Mouse (Mus musculus): Measurements from ENCODE around the gene Zmiz1. TPM values are rescaled to one million over a fixed set of nuclear protein-coding genes. Genes with fewer than 3 reads are reported as not detected.
A peak's percentile ranks its signal among the peaks of the same experiment; 100 is the strongest.

The Zmiz1 gene
- polyA plus RNA-seq (2016; fragmentation: Nextera tagmentation; extraction: Ambion mirVana): 38.8 and 42.5 TPM in 2 replicates

DNA sequence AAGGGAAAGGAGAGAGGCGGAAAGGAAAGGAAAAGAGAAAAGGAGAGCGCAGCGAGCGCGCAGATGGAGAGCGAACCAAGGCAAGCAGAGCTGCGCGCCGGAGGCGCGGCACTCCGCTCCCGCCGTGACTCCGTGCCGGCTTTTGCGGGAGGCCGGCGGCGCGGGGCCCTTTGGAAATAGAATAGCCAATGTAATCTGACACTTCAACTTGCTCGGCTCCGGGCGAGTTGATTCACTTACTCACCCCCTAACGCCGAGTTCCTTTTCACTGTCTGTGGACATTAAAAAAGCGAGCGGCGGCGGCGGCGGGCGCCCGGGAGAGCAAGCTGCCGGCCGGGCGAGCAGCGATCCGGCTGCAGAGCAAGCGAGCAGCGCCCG, at the start of gene Zmiz1:
Gene Zmiz1 (plus strand): TSS at position 170 of the 378 bp plus-strand sequence.
- Histone ChIP-seq H3K27me3 (ENCODE audit: poor library complexity, severe bottlenecking) (peaks cover 9% of the 10 kb centered on the region), H3K4me1 (peaks cover 74% of the 10 kb centered on the region), H3K9me3 (no peaks in the 10 kb centered on the region), H3K4me3 (peak within 1 kb of the TSS; percentile 98), H3K36me3 (replicated peaks) (no peaks in the 10 kb centered on the region), H3K27ac (peak within 1 kb of the TSS; percentile 98)
- WGBS: under 1% methylated on average over 42 of the region's 42 CpGs
- DNase-seq (ENCODE audit: extremely low spot score, low spot score): peak; percentile 92

DNA sequence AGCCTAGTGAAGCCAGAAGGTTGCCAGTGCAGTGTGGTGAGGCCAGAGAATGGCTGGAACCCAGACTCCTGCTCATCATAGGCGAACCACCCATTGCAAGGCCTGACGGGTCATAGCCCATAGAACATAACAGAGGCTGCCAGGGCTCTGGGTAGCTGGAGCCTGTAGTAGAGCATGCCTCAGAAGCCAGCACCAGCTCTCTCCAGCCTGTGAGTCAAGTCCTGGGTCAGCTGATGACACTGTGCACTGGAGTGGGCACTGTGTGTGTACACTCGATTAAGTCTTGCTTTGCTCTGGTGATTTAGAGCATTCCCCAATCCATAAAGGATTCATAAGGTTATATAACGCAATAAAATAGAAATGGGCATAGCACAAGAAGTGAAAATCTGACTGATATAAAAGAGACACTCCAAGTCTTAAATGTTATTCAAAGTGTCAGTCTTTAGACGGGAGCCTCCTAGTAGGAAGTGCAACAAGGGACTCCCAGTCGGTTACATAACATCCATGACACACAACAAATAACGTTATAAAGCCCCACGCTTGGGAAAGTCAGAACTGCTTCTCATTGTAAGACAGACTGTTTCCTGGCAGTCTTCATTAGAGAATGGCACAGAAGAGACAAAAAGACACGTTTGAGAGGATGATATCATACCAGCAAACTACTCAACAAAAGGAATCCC, 47.0 kb upstream of the Zmiz1 start:
- Histone ChIP-seq H3K27me3 (ENCODE audit: poor library complexity, severe bottlenecking) (no peaks in the 10 kb centered on the region), H3K9me3 (no peaks in the 10 kb centered on the region), H3K36me3 (replicated peaks) (no peaks in the 10 kb centered on the region), H3K27ac (peak overlapping the region; percentile 2; the same call in 1 of the 2 replicates), H3K4me1 (peaks cover 18% of the 10 kb centered on the region), H3K4me3 (no peak overlapping the region)
- DNase-seq (ENCODE audit: extremely low spot score, low spot score): no peak
- 90% methylated on average over 9 of the region's 9 CpGs for whole genome bisulfite sequencing

DNA sequence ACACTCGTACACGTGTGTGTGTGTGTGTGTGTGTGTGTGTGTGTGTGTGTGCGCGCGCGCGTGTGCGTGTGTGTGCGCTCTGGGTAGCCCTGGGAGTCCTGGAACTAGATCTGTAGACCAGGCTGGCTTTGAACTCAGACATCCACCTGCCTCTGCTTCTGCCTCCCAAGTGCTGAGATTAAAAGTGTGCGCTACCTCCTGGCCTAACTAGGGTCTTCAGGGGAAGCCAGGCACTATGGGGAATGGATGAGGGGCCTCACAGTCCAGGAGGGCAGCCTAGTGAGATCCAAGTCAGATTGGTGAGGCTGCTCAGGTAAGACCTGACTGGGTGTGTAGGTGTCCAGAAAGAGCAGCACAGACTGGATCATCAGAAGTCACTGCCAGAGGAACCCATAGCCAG, 46.2 kb upstream of the Zmiz1 start:
- 97% methylated on average over 10 of the region's 10 CpGs for WGBS
- H3K4me1 ChIP-seq: peaks cover 10% of the 10 kb centered on the region
- no peaks in the 10 kb centered on the region for H3K36me3 ChIP-seq (replicated peaks)
- no peak overlapping the region for H3K4me3 ChIP-seq
- DNase-seq (ENCODE audit: extremely low spot score, low spot score): no peak
- no peaks in the 10 kb centered on the region for H3K27me3 ChIP-seq (ENCODE audit: poor library complexity, severe bottlenecking)
- H3K27ac ChIP-seq: no peak overlapping the region
- no peaks in the 10 kb centered on the region for H3K9me3 ChIP-seq

DNA sequence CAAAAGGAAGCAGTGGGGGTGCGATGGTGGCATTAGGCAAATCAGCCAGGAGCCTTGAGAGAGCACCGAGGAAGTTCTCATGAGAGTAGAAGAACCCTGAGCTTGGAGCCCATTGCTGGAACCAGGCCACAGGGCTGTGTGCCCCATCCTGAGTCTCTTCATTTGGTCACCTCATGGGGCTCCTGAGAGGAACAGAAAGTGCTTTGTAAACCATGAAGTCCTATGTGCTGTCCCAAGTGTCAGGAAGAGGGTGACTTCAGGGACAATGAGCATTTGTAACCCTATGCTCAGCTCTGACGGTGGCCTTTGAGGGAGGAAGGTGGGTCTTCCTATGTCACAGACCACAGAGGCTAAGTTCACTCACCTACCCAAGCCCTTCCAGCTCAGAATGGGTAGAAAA, 45.5 kb upstream of the Zmiz1 start:
- no peaks in the 10 kb centered on the region for H3K36me3 ChIP-seq (replicated peaks)
- H3K27ac ChIP-seq: no peak overlapping the region
- H3K4me1 ChIP-seq: peaks cover 10% of the 10 kb centered on the region
- H3K27me3 ChIP-seq (ENCODE audit: poor library complexity, severe bottlenecking): no peaks in the 10 kb centered on the region
- H3K4me3 ChIP-seq: no peak overlapping the region
- DNase-seq (ENCODE audit: extremely low spot score, low spot score): no peak
- WGBS: 74% methylated on average over 3 of the region's 3 CpGs
- H3K9me3 ChIP-seq: no peaks in the 10 kb centered on the region

DNA sequence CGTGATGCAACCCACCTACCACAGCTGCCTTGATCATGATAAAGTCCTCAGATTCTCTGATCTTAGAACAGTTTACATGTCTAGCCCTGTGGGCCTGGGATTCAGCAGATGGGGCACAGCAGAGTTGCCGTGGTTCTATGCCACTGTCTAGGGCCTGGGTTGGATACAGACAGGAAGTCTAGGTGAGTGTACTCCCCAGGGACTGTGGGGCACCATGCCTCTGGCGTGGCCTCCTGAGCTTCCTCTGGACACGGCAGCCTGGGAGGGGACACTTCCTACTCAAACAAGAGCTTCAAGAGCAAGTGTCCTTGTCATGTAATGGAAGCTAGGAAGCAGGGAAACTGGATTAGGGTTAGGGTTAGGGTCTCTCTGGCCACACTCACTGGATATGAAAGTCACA, 44.9 kb upstream of the Zmiz1 start:
- no peak for DNase-seq (ENCODE audit: extremely low spot score, low spot score)
- Histone ChIP-seq H3K36me3 (replicated peaks) (no peaks in the 10 kb centered on the region), H3K9me3 (no peaks in the 10 kb centered on the region), H3K27ac (0 out of 2 replicates have a peak overlapping the region, but pooled peaks have one; percentile 44), H3K27me3 (ENCODE audit: poor library complexity, severe bottlenecking) (no peaks in the 10 kb centered on the region), H3K4me3 (no peak overlapping the region), H3K4me1 (peaks cover 10% of the 10 kb centered on the region)
- 83% methylated on average over 4 of the region's 4 CpGs for WGBS

DNA sequence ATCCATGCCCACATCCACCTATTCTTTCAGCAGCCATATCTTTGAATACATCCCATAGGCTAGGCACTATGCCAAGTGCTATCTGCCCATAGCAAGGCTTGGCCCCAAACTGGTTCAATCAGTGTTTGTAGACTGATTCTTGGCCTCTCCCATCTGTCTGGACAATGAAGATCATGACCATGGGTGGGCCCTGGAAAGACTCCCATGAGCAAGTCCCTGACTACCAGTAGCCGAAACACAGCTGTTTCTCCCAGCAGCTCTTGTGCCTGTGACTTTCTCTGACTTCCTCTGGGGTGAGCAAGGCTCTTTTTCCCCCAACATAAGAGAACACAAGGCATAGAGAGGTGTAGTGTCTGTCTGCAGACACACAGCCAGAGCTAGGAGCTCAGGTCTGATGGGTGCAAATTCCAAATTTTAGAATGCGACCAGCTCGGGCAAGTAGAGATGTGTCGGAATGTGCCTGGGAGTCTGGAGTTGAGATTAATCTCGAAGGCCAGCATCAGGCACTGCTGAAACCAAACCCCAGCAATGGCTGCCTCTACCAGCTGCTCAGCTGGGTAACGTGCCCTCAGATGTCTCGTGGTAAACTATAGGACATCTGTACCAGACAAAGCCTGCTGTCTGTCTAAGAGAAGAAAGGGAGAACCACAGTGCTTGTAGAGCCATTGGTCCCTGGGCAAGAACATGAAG, 38.8 kb upstream of the Zmiz1 start:
- WGBS: 89% methylated on average over 7 of the region's 7 CpGs
- no peak for DNase-seq (ENCODE audit: extremely low spot score, low spot score)
- Histone ChIP-seq H3K27ac (peak overlapping the region; percentile 73; the same call in 1 of the 2 replicates), H3K27me3 (ENCODE audit: poor library complexity, severe bottlenecking) (peaks cover 5% of the 10 kb centered on the region), H3K36me3 (replicated peaks) (no peaks in the 10 kb centered on the region), H3K4me3 (no peak overlapping the region), H3K4me1 (peaks cover 17% of the 10 kb centered on the region), H3K9me3 (no peaks in the 10 kb centered on the region)

DNA sequence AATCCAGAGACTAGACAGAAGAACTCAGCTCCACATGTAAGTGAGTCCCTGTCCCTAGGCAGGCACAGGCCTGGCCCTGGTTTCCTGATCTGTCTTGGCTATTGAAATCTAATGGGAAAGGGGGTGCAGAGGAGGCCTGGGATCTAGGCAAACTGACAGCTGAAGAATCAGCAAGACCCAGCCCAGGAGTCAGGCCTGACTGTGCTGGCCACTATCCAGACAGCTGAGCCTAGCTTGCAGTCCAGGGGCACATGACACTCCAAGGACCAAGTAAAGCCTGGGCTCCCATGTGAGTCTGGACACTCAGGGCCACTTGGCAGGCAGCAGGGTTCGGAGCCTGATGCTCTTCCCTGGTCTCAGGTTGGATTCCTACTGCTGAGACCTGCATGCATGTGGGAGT, 38.0 kb upstream of the Zmiz1 start:
- peaks cover 17% of the 10 kb centered on the region for H3K4me1 ChIP-seq
- DNase-seq (ENCODE audit: extremely low spot score, low spot score): no peak
- H3K9me3 ChIP-seq: no peaks in the 10 kb centered on the region
- WGBS: 88% methylated on average over 1 of the region's 1 CpGs
- H3K27me3 ChIP-seq (ENCODE audit: poor library complexity, severe bottlenecking): peaks cover 5% of the 10 kb centered on the region
- no peaks in the 10 kb centered on the region for H3K36me3 ChIP-seq (replicated peaks)
- H3K4me3 ChIP-seq: no peak overlapping the region
- H3K27ac ChIP-seq: peak overlapping the region; percentile 73

DNA sequence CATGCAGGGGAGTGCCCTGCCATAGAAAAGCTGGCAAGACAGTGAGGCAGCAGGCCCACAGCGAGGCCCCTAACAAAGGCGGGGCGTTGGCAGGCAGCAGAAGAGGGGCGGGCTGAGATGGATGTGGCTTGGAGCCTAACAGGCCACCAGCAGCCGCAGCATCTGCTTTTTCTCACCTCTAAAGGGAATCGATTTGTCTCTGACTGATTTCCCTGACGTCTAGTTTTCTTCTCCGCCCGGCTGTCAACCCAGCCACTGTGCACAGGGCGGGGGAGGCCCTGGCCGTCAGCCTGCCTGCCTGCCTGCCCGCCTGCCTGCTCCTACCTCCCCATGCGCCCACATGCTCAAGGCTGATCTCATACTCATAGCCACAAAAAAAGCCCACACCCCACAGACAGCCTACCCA, 37.4 kb upstream of the Zmiz1 start:
- H3K27me3 ChIP-seq (ENCODE audit: poor library complexity, severe bottlenecking): peaks cover 5% of the 10 kb centered on the region
- H3K9me3 ChIP-seq: no peaks in the 10 kb centered on the region
- peaks cover 17% of the 10 kb centered on the region for H3K4me1 ChIP-seq
- WGBS: 76% methylated on average over 13 of the region's 13 CpGs
- DNase-seq (ENCODE audit: extremely low spot score, low spot score): no peak
- H3K27ac ChIP-seq: peak overlapping the region; percentile 73
- no peak overlapping the region for H3K4me3 ChIP-seq
- no peaks in the 10 kb centered on the region for H3K36me3 ChIP-seq (replicated peaks)

DNA sequence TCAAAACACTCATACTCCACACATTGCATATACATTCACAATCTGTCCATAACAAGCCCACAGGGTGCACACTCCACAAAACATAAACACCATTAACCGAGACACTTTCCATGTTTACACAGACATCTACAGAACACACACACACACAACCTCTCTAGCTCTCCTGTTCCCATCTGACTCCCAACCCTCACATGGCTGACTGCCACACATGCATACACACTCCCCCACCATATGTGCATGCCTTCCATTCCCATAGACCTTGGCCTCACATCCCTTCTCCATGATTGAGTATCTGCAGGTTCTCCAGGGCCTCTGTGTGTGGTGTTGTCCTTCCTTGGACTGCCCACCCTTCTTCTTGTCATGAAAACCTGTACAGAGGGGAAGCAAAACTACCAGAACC, 36.0 kb upstream of the Zmiz1 start:
- DNase-seq (ENCODE audit: extremely low spot score, low spot score): no peak
- Histone ChIP-seq H3K9me3 (no peaks in the 10 kb centered on the region), H3K4me3 (no peak overlapping the region), H3K27me3 (ENCODE audit: poor library complexity, severe bottlenecking) (peaks cover 5% of the 10 kb centered on the region), H3K27ac (no peak overlapping the region), H3K4me1 (peaks cover 17% of the 10 kb centered on the region), H3K36me3 (replicated peaks) (no peaks in the 10 kb centered on the region)
- WGBS: 92% methylated on average over 1 of the region's 1 CpGs

DNA sequence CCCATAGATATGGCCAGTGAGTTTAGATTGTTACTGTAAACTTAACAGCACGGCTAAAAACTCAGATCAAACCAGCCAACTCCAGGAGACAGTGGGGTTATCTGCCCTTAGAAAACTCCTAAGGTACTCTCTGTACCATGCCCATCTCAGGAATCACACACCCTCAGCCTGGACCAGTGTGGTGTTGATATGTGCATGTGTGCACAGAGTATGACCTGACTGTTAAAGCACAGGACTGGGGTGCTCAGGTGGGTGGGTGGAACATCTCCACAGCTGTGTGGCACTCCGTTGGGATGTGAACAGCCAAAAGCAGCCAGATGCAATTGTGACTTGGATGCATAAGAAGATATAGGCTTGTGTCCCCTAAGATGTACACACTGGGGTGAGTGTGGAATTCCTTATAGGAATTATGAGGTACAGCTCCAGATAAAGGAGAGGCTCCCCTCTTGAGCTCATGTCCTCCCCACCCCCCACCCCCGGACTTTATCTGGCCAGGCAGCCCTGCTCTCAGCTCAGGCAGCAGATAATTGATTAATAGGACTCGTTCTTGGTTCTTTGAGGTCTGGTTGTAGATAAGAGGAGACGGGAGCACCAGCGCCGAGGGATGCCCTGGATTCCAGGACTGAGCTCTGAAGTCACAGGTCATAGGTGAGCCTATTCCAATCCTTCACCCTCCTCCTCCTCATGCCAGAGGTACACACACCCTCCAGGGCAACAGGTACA, 35.1 kb upstream of the Zmiz1 start:
- no peak for DNase-seq (ENCODE audit: extremely low spot score, low spot score)
- H3K4me1 ChIP-seq: peaks cover 17% of the 10 kb centered on the region
- peaks cover 5% of the 10 kb centered on the region for H3K27me3 ChIP-seq (ENCODE audit: poor library complexity, severe bottlenecking)
- H3K4me3 ChIP-seq: no peak overlapping the region
- 0 out of 2 replicates have a peak overlapping the region, but pooled peaks have one; percentile 30 for H3K27ac ChIP-seq
- no peaks in the 10 kb centered on the region for H3K9me3 ChIP-seq
- 83% methylated on average over 7 of the region's 7 CpGs for WGBS
- no peaks in the 10 kb centered on the region for H3K36me3 ChIP-seq (replicated peaks)

DNA sequence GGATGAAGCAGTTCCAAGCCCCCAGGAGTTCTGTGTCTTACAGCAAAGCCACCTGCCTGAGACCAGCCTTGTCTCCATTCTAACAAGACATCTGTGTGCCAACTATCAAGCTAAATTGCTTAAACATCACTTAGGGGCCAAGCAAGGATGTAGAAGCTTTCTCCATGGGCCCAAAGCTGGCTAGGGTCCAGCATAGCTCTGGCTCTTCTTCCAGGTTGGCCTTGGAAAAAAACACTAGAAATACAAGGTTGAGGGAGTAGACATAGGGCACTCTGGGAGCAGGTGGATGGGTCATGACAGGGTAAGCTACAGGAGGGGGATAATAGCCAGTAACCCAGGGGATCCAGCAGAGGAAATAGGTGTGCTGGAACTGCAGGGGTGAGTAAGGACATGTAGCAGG, 20.7 kb upstream of the Zmiz1 start:
- peaks cover 16% of the 10 kb centered on the region for H3K4me1 ChIP-seq
- no peak overlapping the region for H3K27ac ChIP-seq

DNA sequence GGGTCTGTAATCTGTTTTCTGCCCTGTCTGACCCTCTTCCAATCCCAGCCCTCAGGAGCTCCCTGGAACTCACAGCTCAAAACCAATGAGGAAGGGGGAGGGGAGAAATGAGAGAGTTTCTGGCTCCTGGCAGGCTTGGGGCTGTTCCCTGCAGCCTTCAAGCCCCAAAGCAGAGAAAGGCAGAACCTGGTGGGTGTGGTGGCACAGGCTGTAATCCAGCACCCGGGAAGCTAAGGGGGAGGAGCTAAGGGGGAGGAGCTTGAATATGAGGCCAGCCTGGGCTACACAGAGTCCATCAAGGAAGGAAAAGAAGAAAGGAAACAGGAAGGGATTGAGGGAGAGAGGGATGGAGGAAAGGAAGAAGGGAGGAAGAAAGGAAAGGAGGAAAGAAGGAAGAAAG, 18.9 kb upstream of the Zmiz1 start:
- H3K27me3 ChIP-seq (ENCODE audit: poor library complexity, severe bottlenecking): 0 out of 2 replicates have a peak, but pooled peaks cover 4% of the 10 kb centered on the region
- no peaks in the 10 kb centered on the region for H3K36me3 ChIP-seq (replicated peaks)
- no peak for DNase-seq (ENCODE audit: extremely low spot score, low spot score)
- H3K9me3 ChIP-seq: no peaks in the 10 kb centered on the region
- no peak overlapping the region for H3K4me3 ChIP-seq
- peak overlapping the region; percentile 40; the same call in 1 of the 2 replicates for H3K27ac ChIP-seq
- H3K4me1 ChIP-seq: peaks cover 16% of the 10 kb centered on the region
- WGBS: 16% methylated on average over 1 of the region's 1 CpGs

More for the DNA sequence above, 20.7 kb upstream of the Zmiz1 start:
- no peaks in the 10 kb centered on the region for H3K36me3 ChIP-seq (replicated peaks)
- no peaks in the 10 kb centered on the region for H3K9me3 ChIP-seq
- H3K4me3 ChIP-seq: no peak overlapping the region
- 0 out of 2 replicates have a peak, but pooled peaks cover 4% of the 10 kb centered on the region for H3K27me3 ChIP-seq (ENCODE audit: poor library complexity, severe bottlenecking)
- no peak for DNase-seq (ENCODE audit: extremely low spot score, low spot score)

DNA sequence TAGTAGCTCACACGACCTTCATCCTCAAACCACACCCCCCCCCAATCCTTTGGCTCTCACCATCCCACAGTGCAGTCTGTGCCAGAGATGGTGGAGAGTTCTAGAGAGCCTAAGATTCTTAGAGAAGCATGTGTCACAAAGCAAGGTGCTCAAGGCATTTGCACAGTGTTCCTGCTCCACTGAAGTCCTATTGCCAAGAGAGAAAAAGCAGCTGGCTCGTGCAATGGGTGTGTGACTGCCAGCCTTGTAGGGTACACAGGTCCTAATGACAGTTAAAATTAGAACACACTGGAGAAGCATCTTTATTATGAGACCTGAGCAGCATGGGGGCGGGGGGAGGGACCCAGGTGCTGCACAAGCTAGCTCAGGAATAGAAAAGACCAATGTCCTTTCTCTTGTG, 18.2 kb upstream of the Zmiz1 start:
- Histone ChIP-seq H3K27me3 (ENCODE audit: poor library complexity, severe bottlenecking) (0 out of 2 replicates have a peak, but pooled peaks cover 7% of the 10 kb centered on the region), H3K4me1 (peaks cover 22% of the 10 kb centered on the region), H3K4me3 (no peak overlapping the region), H3K9me3 (no peaks in the 10 kb centered on the region), H3K36me3 (replicated peaks) (no peaks in the 10 kb centered on the region), H3K27ac (no peak overlapping the region)
- no peak for DNase-seq (ENCODE audit: extremely low spot score, low spot score)
- 63% methylated on average over 3 of the region's 3 CpGs for WGBS

Measured in forebrain, embryonic 10.5 days (tissue).